12 mouse cellular contexts compared by ENCODE assay signal in genomic region chr8:125776800-125777199, GRCm38 (mm10). TPM values are rescaled to one million over a fixed set of nuclear protein-coding genes. Genes with fewer than 3 reads are reported as not detected.
DNase-seq lines count a peak whose midpoint lies in the region; ATAC-seq and TF ChIP-seq lines count a peak whose summit lies in the region.
"Had no signal": no experiment of that assay in that cellular context is flagged by ENCODE, and none has a peak within 500 bp of the region (broad histone marks: within the 10 kb centered on the region; RNA-seq: fewer than 3 reads in every experiment).

No protein-coding gene starts in this region.

- no peaks in the 10 kb centered on the region for H3K36me3 ChIP-seq in liver, adult 2 months (ENCODE audit: control insufficient read depth, insufficient read depth, low read length)
- H3K36me3 ChIP-seq in liver, embryonic 12.5 days, result no peaks in the 10 kb centered on the region
- no peaks in the 10 kb centered on the region for H3K36me3 ChIP-seq in limb, embryonic 15.5 days
- H3K36me3 ChIP-seq in thymus, adult 2 months (ENCODE audit: control insufficient read depth, insufficient read depth, low read length), result no peaks in the 10 kb centered on the region
- H3K36me3 ChIP-seq: stomach, embryonic 15.5 days had no signal

- no peaks in the 10 kb centered on the region for H3K27me3 ChIP-seq in liver, adult 2 months (ENCODE audit: control insufficient read depth, insufficient read depth, low read length)
- 0 out of 2 replicates have a peak, but pooled peaks cover 2% of the 10 kb centered on the region for H3K27me3 ChIP-seq in liver, embryonic 12.5 days (replicated peaks)
- H3K27me3 ChIP-seq in limb, embryonic 15.5 days, result no peaks in the 10 kb centered on the region
- no peaks in the 10 kb centered on the region for H3K27me3 ChIP-seq in thymus, adult 2 months (ENCODE audit: control insufficient read depth, insufficient read depth, low read length)
- H3K27me3 ChIP-seq: hindbrain, embryonic 13.5 days; stomach, embryonic 15.5 days had no signal

- DNase-seq in liver, adult 2 months (ENCODE audit: extremely low read depth, low read depth, low spot score), result peak; percentile 4
- peak; percentile 63 for DNase-seq in adrenal gland, postnatal 14 days
- DNase-seq in left cerebral cortex, postnatal 36 days (ENCODE audit: low spot score in 2 of 2), result no peak
- no peak for DNase-seq in spleen, adult 12 weeks (ENCODE audit: low spot score)
- DNase-seq in thymus, adult 2 months, result no peak
- DNase-seq: cerebellum, postnatal 36 days; right cerebral cortex, postnatal 25 days had no signal

- intact Hi-C loops in left cerebral cortex, postnatal 36 days (cut with DNase I), result no loop called here

- no peaks in the 10 kb centered on the region for H3K79me2 ChIP-seq in liver, adult 2 months (ENCODE audit: control insufficient read depth, insufficient read depth, low read length)

- TF ChIP-seq POLR2A in liver, adult 2 months (IDR thresholded peaks at IDR 0.05; ENCODE audit: extremely low read depth, insufficient read depth, low read length), result no peak
- no peak for TF ChIP-seq POLR2A in thymus, adult 2 months (IDR thresholded peaks at IDR 0.05; ENCODE audit: control insufficient read depth, extremely low read depth, insufficient read depth, low read length, poor library complexity)

- H3K4me1 ChIP-seq in liver, adult 2 months (ENCODE audit: control insufficient read depth, insufficient read depth, low read length), result no peaks in the 10 kb centered on the region
- peaks cover 37% of the 10 kb centered on the region for H3K4me1 ChIP-seq in liver, embryonic 12.5 days
- H3K4me1 ChIP-seq in limb, embryonic 15.5 days, result no peaks in the 10 kb centered on the region
- H3K4me1 ChIP-seq in thymus, adult 2 months (replicated peaks; ENCODE audit: control insufficient read depth, insufficient read depth, low read length), result no peaks in the 10 kb centered on the region
- H3K4me1 ChIP-seq: hindbrain, embryonic 13.5 days; stomach, embryonic 15.5 days had no signal

- H3K9me3 ChIP-seq in liver, embryonic 12.5 days (replicated peaks), result no peaks in the 10 kb centered on the region
- no peaks in the 10 kb centered on the region for H3K9me3 ChIP-seq in limb, embryonic 15.5 days
- H3K9me3 ChIP-seq: hindbrain, embryonic 13.5 days; stomach, embryonic 15.5 days had no signal

- 33% methylated on average over 6 of the region's 6 CpGs for WGBS in liver, adult 2 months
- WGBS in liver, embryonic 12.5 days (ENCODE audit: insufficient replicate concordance), result 38% methylated on average over 6 of the region's 6 CpGs
- 56% methylated on average over 6 of the region's 6 CpGs for WGBS in limb, embryonic 15.5 days
- WGBS in thymus, adult 2 months, result 83% methylated on average over 6 of the region's 6 CpGs

- no peak overlapping the region for H3K9ac ChIP-seq in liver, adult 2 months (ENCODE audit: low read depth, low read length)
- H3K9ac ChIP-seq in liver, embryonic 12.5 days, result no peak overlapping the region
- no peak overlapping the region for H3K9ac ChIP-seq in limb, embryonic 15.5 days
- H3K9ac ChIP-seq: hindbrain, embryonic 13.5 days; stomach, embryonic 15.5 days had no signal

- ATAC-seq in liver, embryonic 12.5 days, result no peak
- no peak for ATAC-seq in limb, embryonic 15.5 days (ENCODE audit: insufficient number of reproducible peaks, low FRiP score, low TSS enrichment, low read depth)
- peak; percentile 77 for ATAC-seq in megakaryocyte, adult 5-6 weeks (ENCODE audit: poor library complexity, severe bottlenecking)

- H3K4me2 ChIP-seq in liver, embryonic 12.5 days, result no peak overlapping the region
- H3K4me2 ChIP-seq in limb, embryonic 15.5 days, result no peak overlapping the region
- H3K4me2 ChIP-seq: hindbrain, embryonic 13.5 days; stomach, embryonic 15.5 days had no signal

- no peak overlapping the region for H3K4me3 ChIP-seq in liver, adult 2 months (ENCODE audit: insufficient read depth, low read depth, low read length)
- H3K4me3 ChIP-seq in liver, embryonic 12.5 days, result no peak overlapping the region
- H3K4me3 ChIP-seq in limb, embryonic 15.5 days, result no peak overlapping the region
- H3K4me3 ChIP-seq in thymus, adult 2 months (ENCODE audit: control insufficient read depth, insufficient read depth, low read length), result no peak overlapping the region
- H3K4me3 ChIP-seq: hindbrain, embryonic 13.5 days; stomach, embryonic 15.5 days had no signal

- TF ChIP-seq CTCF in liver, adult 2 months (IDR thresholded peaks at IDR 0.05; ENCODE audit: low read depth, low read length), result no peak
- no peak for TF ChIP-seq CTCF in thymus, adult 2 months (IDR thresholded peaks at IDR 0.05; ENCODE audit: borderline replicate concordance, control insufficient read depth, extremely low read depth, insufficient read depth, low read length, poor library complexity)

- H3K27ac ChIP-seq in liver, adult 2 months (replicated peaks; ENCODE audit: insufficient read depth, low read depth, low read length), result no peak overlapping the region
- no peak overlapping the region for H3K27ac ChIP-seq in liver, embryonic 12.5 days
- peak overlapping the region; percentile 61 for H3K27ac ChIP-seq in limb, embryonic 15.5 days
- no peak overlapping the region for H3K27ac ChIP-seq in thymus, adult 2 months (ENCODE audit: control insufficient read depth, insufficient read depth, low read length)
- H3K27ac ChIP-seq: hindbrain, embryonic 13.5 days had no signal

RNA-seq across cellular contexts. Expression of gene Ntpcr, which starts 47.0 kb away (rescaled TPM):
- total RNA-seq in liver, adult 2 months (2014; rRNA removed), result 10.9 and 12.3 TPM in 2 replicates
- polyA plus RNA-seq in liver, adult 2 months (2012; rRNA removed), result 11.4 and 13.7 TPM in 2 replicates
- polyA plus RNA-seq in liver, embryonic 12.5 days (2016; fragmentation: Nextera tagmentation; extraction: Ambion mirVana), result 22.2 and 22.5 TPM in 2 replicates
- total RNA-seq in adrenal gland, postnatal 14 days (2021), result 14.3 TPM in 2 replicates
- polyA plus RNA-seq in limb, embryonic 15.5 days (2015; fragmentation: Nextera tagmentation; extraction: Ambion mirVana), result 38.6 and 40.0 TPM in 2 replicates
- 33.0 and 33.3 TPM in 2 replicates for total RNA-seq in megakaryocyte, adult 5-6 weeks (2015)
- 15.8 and 18.8 TPM in 2 replicates for total RNA-seq in megakaryocyte, adult 5-6 weeks (2017)
- total RNA-seq in left cerebral cortex, postnatal 36 days (2021), result 10 to 100 TPM; 23.1 to 23.8 TPM
- 23.1 and 27.4 TPM in 2 replicates for polyA plus RNA-seq in thymus, adult 2 months (2012; rRNA removed)

Comparison
In these comparisons a context has a peak if more than half of its experiments do, and no peak if none do; other contexts are left out.
1. DNase-seq: peak in liver, adult 2 months (single experiment) and adrenal gland, postnatal 14 days (single experiment); none in left cerebral cortex, postnatal 36 days (0 of 2), spleen, adult 12 weeks (single experiment) and thymus, adult 2 months (single experiment).